Mouse (Mus musculus) kidney, postnatal 25 days (tissue): Measurements from ENCODE around the gene Pde1a.
"Not testable (repeated sequence)": the region's sequence is repeated elsewhere in the genome, so short reads cannot be mapped to it uniquely, and the experiment has no call there.

Experiments
- DNase-seq, 2 experiments: peaks; one replicate each; pipeline ENCODE4 v3.0.0; 2021; ENCODE audit warnings: mixed read lengths in 2 of 2

The Pde1a gene

DNA sequence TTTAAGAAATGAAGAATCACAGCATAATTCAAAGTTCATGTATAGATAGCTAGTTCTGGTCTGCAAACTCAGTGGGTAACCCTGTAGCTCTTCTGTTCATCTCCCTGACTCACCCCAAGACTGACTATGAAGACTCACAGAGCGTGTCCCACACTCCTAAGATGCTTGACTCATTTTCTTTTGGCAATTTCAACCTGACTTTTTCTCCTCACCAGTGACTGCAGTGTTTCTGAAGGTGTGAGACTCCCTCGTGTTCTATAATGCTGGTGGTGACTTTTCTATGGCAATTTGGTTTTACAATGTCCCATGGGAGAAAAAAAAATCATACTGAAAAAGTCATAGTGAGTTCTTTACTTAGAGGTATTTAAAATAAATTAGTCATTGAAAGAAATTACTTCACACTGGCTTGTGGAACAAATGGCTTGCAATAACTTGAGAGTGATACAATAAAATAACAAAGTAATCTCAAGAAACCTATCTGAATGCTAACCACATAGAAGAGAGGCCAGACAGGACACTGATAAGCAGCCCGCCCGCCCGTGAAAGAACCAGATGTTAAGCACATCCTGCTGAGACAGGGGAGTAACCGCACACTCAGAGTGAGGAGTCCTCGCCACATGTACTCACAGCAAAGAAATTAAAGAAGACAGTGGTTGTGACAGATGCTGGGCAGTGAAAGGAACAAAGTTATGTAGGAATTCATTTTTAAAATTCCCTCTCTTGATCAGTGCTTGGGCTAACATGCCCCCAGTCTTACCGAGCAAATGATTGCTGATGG lies 183.2 kb downstream of the Pde1a start:
- DNase-seq = no peak

DNA sequence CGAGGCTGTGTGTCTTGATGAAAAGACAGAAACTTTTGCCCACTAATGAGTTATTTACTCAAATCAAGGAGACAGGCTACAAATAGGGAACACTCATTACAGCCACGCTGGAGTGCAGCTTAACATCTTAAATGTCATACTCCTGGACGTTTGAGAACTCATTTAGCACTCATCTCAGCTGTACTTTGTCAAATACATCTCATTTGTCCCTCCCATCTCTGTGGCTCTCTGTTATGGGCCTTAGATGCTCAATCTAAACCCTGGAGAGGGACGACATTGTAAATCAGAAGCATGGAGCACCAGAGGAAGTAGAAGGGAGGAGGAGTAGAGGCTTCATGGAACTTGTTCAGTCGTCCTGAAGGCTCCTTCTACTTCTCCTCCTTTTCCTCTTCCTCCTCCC lies 194.6 kb downstream of the Pde1a start:
- no peak for DNase-seq

DNA sequence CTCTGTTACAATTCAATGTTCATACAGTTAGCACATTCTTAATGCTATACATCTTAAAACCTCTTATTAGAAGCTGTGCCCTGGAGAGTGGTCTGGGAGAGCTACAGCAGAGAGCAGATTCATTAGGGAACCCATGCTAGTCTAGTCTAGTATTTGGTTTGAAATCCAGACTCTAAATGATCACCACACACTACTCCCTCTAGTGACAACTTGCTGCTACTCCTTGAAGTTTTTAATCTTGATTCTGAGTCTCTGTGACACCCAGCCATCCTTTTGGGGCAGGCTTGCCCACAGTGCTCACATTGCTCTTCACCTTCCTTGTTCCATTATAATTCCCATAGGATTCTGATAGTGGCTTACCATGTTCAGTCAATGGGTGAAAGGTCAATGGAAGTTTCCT lies 206.9 kb downstream of the Pde1a start:
- no peak for DNase-seq

DNA sequence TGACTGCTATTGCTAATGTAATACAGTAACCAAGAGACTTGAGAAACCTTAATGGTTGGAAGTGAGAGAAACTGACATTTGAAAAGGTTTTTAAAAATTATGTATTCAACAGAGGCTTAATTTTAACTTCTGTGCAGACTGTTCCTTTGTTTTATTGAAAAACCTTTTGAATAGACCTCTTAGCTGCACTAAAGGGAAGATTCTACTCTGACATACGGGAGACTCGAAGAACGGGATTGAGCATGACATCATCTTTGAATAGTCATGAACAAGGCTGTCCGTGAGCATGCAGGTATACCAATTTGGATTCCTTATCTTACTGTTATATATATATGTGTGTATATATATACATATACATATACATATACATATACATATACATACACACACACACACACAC lies 207.9 kb downstream of the Pde1a start:
- no peak for DNase-seq

DNA sequence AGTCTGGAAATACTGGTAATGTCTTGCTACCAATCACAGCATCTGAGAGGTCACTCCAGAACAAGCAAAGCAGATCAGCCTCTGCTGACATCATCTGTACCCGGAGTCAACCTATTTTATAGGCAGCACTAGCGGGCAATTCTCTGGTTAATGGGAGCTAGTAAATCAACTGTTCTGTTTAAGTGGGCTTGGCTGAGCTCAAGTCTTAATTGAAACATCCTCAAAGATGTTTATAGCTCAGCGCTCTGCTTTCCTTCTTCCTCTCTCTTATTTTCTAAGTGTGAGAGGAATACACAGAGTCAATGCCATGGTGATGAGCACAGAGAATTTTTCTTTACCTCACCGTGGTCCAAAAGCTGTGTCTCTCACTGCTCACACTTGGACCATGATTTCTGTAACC lies 208.8 kb downstream of the Pde1a start:
- no peak for DNase-seq

DNA sequence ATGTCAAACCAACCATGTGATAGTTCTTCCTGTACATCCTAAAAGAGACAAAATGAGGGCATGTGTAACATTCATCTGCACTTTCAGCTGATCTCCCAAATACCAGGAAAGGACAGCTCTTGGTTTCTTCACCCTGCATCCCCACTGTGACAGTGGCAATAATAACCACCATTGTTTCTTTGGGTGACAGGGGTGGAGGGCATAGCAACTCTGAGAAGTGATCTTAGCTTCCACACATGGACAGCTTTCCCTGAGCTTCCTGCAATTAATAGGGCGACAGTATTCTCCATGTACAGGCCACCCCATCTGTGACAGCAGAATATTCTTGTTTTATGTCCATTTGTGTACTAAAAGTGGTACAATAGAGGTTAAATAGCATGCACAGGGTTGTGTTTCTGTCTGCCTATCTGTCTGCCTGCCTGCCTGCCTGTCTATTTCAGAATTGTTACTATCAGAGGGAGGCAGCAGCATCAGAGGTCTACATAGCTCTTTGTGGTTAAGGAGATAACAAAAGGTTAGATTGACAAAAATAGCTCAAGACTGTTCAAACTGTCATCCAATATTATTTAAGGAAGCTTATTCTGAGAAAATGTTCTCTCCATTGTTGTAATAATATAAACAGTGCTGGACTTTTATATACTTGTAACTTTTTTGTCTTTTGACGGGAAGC lies 227.3 kb downstream of the Pde1a start:
- DNase-seq = no peak

DNA sequence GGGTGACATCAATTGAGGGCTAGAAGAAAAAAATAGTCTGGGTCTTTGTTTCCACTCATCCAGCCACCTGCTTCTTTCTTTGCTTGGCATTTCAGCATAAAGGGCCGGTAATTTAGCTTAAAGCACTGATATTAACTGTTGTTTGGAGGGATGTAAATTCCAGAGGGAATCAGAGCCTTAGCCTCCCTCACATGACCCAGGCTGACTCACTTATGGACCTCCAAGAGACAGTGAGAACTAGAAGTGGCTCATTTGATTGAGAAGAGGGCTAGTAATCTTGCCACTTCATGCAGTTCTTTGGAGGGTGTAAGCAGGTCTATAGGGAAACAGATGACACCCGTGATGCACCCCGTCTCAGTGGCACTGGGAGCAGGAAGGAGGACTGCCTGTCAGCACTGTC lies 230.7 kb downstream of the Pde1a start:
- no peak for DNase-seq

DNA sequence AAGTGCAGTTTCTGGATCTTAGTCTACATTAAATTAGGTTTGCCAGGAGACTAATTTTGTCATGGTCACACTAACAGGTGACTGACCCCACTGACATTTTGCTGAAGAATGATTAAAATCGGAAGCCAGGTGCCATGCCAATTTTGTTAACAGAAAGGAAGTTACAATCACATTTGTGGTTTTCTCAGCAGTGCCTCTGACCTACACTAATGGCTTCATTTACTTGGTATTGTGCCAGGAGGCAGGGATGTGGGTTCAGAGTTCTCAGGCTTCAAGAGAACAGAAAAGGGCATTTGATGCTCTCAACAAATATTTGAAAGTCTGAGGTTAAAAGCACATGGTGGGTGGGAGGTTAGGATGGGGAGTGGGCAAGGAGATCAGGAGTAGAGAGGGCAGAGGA lies 236.4 kb downstream of the Pde1a start:
- DNase-seq = no peak

DNA sequence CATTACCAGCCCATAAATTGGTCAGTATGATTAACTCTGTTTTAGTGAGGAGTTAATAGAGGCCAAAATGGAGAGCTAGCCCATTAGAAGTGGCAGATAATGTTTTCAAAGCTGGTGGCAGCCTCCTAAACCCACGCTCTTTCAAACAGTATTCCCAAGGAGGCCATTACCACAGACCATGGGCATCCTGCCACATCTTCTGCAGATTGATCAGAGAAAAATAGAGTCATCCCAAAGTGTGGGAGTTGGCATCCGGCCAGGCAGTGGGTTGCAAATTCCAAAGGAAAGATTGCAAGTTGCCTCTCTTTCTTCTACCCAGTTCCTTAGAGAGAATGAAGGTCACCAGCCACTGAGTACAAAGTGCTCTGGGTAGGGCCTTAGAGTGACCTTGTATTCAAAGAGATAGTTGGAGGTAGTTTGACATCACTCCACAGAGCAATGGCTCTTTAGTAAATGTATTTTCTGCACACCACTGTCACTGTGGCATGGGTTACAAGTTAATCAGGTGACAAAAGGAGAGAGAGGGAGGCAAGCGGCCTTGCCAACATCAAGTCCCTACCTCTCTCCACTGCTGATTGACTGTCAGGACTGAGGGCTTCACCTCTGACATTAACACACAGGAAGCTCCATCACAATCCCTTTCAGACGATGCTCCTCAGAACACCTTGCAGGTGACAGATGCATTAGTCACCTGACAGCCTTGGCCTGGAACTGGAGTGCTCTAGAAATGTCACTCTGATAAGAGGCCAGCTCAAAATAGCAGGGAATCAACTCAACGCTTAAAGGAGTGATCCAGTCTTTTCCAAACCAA lies 237.3 kb downstream of the Pde1a start:
- DNase-seq = peak in 1 of 2 experiments; percentile 23

DNA sequence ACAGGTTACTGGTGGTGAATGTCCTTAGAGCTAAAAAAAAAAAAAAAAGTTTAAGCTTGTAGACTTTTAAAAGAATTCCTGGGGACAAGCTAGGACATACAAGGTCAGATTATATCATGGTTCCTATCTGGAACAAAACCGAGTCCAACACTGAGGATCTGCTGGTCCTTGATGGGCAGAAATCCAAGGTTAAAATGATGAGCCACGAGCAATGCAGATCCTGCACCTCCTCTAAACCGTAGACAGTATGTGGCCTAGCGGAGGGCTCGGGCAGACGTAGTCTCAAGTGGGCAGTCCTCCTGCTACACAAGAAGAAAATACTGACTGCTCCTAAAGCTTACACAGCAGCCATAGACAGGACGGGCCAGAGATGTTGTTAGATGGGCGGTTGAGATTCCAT lies 238.5 kb downstream of the Pde1a start:
- DNase-seq = no peak

DNA sequence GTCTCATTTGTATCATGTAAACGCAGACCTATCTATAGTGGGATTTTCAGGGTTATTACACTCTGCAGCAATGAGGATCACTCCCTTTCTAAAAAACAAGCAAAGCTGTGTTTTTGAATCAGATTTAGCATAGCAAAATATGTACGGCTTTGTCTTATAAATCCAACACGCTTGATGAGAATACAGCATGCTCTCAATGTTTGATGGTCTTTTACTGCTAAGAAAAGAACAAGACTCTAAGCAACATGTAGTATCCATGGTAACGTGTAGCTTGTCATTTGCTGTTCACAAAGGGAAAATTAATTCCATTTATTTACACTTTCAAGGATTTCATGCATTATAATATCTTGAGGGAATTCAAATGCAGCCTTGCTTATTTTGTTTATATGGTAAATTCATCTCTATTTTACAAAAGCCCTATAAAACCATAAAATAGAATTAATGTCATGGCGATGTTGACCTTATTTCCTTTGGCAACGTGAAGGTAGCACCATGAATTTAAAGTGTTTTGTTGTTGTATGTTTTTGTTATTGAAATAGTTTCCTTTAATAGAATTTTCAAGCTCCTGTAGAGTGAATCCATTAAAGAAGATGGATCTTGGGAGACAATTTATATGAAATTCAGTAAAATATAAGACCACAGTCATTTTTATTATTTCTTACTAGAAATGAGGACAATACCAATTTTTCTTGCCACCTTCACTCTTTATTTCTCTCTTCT lies 245.5 kb downstream of the Pde1a start:
- no peak for DNase-seq

DNA sequence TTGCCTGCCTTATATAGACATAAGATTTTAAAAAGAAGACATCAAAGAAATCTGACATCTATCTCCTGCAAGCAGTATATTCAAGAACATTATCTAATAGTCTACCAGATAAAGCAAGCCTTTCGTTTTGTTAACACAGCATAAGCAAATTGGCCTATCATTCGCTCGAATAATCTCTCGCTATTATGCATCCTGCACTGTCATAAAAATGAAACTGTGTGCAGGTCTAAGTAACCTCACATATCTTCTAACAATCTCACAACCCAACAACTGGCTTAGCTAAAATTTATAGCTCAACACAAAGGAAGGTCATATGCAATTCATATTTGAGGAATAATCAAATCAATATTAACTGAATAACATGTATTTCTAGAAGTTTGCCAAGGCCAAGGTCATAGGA lies 246.0 kb downstream of the Pde1a start:
- DNase-seq = no peak

DNA sequence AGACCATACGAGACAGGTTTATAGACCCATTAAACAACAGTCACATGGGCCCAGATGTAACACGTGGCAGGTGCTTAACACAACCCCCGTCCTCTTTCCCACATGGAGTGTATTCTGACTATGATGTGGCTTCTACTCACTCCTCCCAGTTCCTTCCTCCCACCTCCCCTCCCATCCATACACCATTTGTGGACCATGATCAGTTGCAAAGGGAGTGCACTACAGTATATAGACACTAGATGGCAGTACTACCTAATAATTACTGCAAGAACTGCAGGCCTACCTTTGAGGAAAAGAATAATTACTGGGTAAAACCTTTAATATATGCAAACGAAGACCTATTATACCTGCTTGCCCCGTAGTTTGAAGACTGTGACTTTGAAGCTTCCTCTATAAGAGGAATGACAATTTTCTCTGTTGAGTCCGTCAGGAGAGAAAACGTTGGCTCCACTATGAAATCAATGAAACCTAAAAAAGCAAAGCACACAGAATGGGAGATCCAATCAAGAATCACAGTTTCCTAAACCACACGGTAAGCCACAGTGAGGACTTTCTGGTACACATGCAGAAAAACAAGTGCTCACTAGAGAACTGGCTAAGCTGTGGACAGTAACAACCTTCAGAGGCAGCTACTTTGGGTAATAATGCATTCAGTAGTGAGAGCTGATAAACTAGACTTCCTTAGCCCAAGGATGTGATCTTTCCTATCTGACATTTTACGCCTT lies 263.8 kb downstream of the Pde1a start:
- no peak for DNase-seq

DNA sequence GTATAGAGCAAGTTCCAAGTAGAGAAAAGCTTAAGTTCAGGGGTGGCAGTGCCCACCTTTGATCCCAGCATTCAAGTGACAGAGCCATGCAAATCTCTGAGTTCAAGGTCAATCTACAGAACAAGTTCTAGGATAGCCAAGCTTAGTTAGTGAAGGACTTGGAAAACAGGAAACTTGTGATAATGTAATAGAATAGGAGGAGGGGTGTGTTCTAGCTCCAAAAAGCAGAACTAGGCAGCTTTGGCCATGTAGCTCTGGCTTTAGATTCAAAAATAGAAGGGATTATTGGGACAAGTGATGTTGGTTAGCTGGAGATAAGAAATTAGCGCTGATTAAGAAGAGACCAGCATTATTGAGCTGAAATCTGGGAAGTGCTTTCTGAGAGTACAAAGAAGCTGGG lies 272.4 kb downstream of the Pde1a start:
- no peak for DNase-seq

DNA sequence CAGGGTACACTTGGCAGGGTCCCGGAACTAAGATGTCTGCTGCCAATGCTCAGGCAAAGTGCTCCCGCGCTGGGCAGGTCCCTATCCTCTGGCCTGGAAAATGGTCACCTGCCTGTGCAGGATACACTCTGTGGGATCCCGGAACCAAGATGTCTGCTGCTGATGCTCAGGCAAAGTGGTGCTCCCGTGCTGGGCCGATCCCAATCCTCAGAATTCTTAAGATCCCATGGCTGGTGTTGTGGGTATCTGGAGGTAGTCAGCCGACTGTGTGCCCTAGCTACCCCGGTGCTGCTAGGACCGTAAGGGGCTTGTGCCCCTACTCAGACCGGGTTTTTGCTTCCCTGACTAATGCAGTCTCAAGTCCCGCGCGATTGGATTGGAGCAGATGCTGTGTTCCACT lies 281.9 kb downstream of the Pde1a start:
- not testable (repeated sequence) for DNase-seq

DNA sequence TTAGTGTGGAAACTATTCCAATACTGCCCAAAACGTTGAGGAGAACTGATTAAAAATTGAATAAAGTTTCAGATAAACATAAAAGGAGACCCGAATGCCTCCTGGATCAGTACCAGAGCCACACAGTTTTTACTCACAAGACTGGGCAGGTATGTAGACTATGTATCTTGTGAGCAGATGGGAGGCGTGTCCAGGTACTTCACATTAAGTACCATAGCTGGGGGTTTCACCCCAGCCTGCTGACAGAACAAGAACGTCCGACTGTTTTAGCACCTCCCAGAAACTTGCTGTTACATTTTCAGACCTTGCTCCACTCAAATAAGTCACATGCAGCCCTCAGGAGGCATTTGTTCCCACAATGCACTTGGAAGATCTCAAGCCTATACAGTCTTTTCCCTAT lies 289.7 kb downstream of the Pde1a start:
- no peak for DNase-seq

DNA sequence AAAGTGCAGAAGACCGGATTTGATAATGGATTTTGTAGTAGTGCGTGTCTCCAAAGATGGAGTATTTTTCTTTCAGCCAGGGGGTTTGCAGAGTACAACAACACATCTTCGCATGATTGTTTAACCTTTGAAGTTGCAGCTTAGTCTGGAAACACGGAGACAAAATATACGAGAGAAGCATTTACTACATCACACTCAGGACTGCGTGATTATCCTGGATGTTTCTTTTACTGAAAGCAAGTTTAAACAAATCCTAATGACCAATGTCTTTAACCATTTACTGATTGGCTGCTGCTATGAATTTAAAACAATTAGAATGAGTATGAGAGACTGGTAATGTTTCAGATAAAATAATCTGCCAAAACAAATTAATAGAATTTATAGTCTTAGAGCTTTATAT lies 290.2 kb downstream of the Pde1a start:
- DNase-seq = no peak

DNA sequence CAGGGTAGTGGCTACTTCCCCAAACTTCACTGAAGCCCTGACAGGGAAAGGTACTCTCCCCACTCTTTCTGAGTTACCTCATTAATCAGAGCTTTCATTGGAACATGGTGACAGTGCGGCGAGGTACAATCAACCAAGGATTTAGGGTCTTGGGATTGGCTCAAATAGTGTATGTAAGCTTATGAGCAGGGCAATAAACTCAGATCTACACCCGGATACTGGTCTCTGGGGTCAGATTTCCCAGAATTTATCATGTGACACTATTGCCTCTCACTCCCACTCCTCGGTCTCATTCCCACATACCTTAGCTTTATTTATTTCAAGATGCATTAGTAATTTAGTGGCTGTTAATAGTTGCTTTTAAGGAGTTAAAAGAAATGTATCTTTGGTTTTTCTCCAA lies 303.4 kb downstream of the Pde1a start:
- DNase-seq = no peak

DNA sequence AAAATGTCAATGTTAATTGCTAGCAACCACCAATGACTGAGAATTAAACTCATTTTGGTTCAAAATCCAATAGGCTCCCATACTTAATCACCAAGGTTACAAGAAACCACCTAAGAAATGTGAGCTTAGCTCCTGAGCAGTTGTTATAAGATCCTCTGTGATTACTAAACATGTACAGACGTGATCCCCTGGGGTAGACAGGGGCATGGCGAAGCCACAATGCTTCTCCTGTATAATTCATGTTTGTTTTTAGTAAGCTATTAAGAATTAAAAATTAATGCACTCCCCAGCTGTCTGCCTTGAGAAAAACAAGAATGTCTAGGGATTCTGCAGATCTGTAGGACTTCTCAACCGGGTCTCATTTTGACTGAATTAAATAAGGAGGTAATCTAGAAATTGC lies 309.7 kb downstream of the Pde1a start:
- DNase-seq = no peak

DNA sequence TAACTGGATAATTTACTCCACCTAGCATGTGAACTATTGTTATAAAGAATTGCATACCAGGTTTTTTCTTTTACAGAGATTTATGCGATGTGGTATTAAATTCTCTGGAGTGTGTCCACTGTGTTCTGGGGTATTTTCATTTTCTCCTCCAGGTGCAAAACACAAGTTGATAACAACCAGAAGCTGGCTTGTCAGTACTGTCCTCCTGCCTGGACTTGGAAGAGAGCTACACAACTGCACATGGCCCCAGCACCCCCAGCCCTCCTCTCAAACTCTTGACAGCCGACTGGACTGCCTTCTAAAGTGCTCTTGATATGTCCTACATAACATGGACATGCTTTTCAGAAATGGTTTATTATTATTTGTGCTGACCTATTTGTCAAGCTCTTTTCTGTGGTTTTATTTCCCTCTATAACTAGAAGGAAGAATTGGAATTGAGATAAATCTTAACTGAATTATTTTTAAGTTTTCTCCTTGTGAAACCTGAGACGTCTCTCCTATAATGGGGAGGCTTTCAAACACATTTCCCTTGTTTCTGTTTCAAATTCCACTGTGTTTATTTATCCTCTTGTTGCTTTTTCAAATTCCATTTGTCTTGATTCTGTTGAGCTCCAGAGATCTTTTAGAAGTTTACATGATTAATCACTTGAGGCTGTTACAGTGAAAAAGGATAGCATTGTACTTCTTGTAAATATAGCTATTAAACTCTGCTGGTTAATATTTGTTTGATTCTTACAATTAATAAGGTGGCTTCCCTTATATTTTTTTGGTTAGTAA lies 313.4 kb downstream of the Pde1a start:
- no peak for DNase-seq

DNA sequence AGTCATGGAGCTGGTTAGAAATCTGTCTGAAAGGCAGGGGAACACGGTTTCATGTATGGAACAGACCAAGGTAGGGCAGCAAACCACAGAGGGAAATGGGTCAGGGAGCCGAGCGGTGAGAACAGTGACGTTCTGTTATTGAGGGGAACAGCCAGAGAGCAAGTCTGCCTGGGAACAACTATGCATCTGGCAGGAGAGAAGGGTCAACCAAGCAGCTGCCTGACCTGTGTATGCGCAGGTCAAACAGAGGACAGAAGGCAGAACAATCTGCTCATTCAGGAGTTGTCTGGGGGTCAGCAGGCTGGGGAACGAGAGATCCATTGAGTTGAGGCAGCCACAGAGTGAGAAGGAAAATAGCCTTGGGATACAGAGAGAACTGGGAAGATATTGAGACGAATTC lies 330.6 kb downstream of the Pde1a start:
- DNase-seq = no peak

DNA sequence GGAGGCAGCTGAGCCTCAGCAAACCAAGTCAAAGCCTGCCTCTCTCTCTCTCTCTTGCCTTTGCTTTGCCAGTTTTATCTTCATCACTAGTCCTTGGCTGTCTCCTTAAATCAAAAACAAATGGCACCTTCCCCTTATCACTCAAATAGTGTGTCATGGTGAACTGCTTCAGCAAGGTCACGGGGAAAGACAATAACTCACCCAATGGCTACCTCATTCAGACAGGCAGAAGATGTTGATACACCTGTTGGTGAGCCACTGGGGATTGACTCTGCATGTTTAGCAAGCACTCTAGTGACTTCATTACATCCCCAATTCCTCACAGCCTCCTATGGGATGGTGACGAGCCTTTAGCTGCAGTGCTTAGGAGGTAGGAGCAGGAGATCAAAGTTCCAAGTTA lies 331.8 kb downstream of the Pde1a start:
- no peak for DNase-seq
